Mouse (Mus musculus) midbrain, embryonic 16.5 days (tissue): ENCODE data around the gene Cep162. TPM values are rescaled to one million over a fixed set of nuclear protein-coding genes. Genes with fewer than 3 reads are reported as not detected.

Experiments used
- ATAC-seq: fragments of 200-750 bp; cut with Nextera tagmentation; 2 replicates; pipeline ENCODE4 v1.8.0; 2017; ENCODE audit warnings: moderate TSS enrichment
- H3K27ac ChIP-seq: fragments of 300-500 bp; sonication (generic); 2 replicates; pipeline ENCODE4 v1.5.1; 2014; ENCODE audit warnings: mild to moderate bottlenecking, low read length, mixed read lengths
- H3K27me3 ChIP-seq: fragments of 300-500 bp; sonication (generic); 2 replicates; pipeline ENCODE4 v1.6.1; 2014; ENCODE audit warnings: low read depth, low read length, mixed read lengths; ENCODE audit not compliant: control insufficient read depth, insufficient read depth
- H3K36me3 ChIP-seq: fragments of 300-500 bp; sonication (generic); 2 replicates; pipeline ENCODE4 v1.6.1; 2014; ENCODE audit warnings: mild to moderate bottlenecking, low read length, moderate library complexity, mixed read lengths; ENCODE audit not compliant: control insufficient read depth, insufficient read depth
- H3K4me1 ChIP-seq: fragments of 300-500 bp; sonication (generic); 2 replicates; pipeline ENCODE4 v1.6.1; 2014; ENCODE audit warnings: mild to moderate bottlenecking, low read length, mixed read lengths; ENCODE audit not compliant: control insufficient read depth, insufficient read depth
- H3K4me2 ChIP-seq: fragments of 300-500 bp; sonication (generic); 2 replicates; pipeline ENCODE4 v1.6.1; 2014; ENCODE audit warnings: mild to moderate bottlenecking, low read length, mixed read lengths
- H3K4me3 ChIP-seq: fragments of 300-500 bp; sonication (generic); 2 replicates; pipeline ENCODE4 v1.5.1; 2014; ENCODE audit warnings: low read depth, mild to moderate bottlenecking, low read length, moderate library complexity, mixed read lengths
- H3K9ac ChIP-seq: fragments of 300-500 bp; sonication (generic); 2 replicates; pipeline ENCODE4 v1.6.1; 2014; ENCODE audit warnings: low read depth, low read length, mixed read lengths
- H3K9me3 ChIP-seq: fragments of 300-500 bp; sonication (generic); replicated peaks from 2 replicates; pipeline ENCODE4 v1.6.1; 2014; ENCODE audit warnings: mild to moderate bottlenecking, low read length, mixed read lengths; ENCODE audit not compliant: control insufficient read depth, poor library complexity, severe bottlenecking
- WGBS: fragments of 180-500 bp; shearing (Covaris S2); extraction: QIAGEN DNeasy Blood & Tissue Kit; methylation state at CpG from one replicate; pipeline ENCODE4 v1.1.7; 2014; 5-methylcytosine and 5-hydroxymethylcytosine counted together
- polyA plus RNA-seq: library from polyadenylated mRNA; unstranded; fragments of >200 nt; fragmentation: Nextera tagmentation; extraction: Ambion mirVana; gene quantifications from 2 replicates; pipeline ENCODE4 v1.2.1, GENCODE M21; 2015

Cep162 gene
- polyA plus RNA-seq, 1 experiment from 2014 or later = 6.4 TPM

- peaks cover 7% of the 10 kb centered on the region; the same call in 1 of the 2 replicates for H3K4me1 ChIP-seq
- no peaks in the 10 kb centered on the region for H3K9me3 ChIP-seq
- peaks cover 15% of the 10 kb centered on the region; the same call in 1 of the 2 replicates for H3K27me3 ChIP-seq
- no peak overlapping the region for H3K27ac ChIP-seq
- no peak for ATAC-seq
- 31% methylated on average over 11 of the region's 11 CpGs for WGBS
- H3K9ac ChIP-seq = peak overlapping the region; percentile 65; the same call in 1 of the 2 replicates
- H3K36me3 ChIP-seq = no peaks in the 10 kb centered on the region
- peak overlapping the region; percentile 47 for H3K4me3 ChIP-seq
- H3K4me2 ChIP-seq = peak overlapping the region; percentile 93
These were observed 109.7 kb downstream of the Cep162 start for GRCm38 (mm10) chr9:87145671-87146070.

GRCm38 (mm10) chr9:87145180-87145579 lies 110.2 kb downstream of the Cep162 start:
- 3% methylated on average over 15 of the region's 15 CpGs for WGBS
- peak; percentile 54; the same call in 1 of the 2 replicates for ATAC-seq
- Histone ChIP-seq H3K4me1 (peaks cover 7% of the 10 kb centered on the region; the same call in 1 of the 2 replicates), H3K27me3 (peaks cover 15% of the 10 kb centered on the region; the same call in 1 of the 2 replicates), H3K27ac (no peak overlapping the region), H3K4me2 (peak overlapping the region; percentile 93), H3K9me3 (no peaks in the 10 kb centered on the region), H3K4me3 (peak overlapping the region; percentile 47), H3K9ac (peak overlapping the region; percentile 65), H3K36me3 (no peaks in the 10 kb centered on the region)

GRCm38 (mm10) chr9:87144532-87144931 lies 110.8 kb downstream of the Cep162 start:
- H3K9me3 ChIP-seq = no peaks in the 10 kb centered on the region
- H3K4me1 ChIP-seq = peaks cover 7% of the 10 kb centered on the region; the same call in 1 of the 2 replicates
- peak overlapping the region; percentile 93 for H3K4me2 ChIP-seq
- H3K4me3 ChIP-seq = peak overlapping the region; percentile 47
- ATAC-seq = peak; percentile 56
- H3K36me3 ChIP-seq = no peaks in the 10 kb centered on the region
- H3K27ac ChIP-seq = no peak overlapping the region
- H3K27me3 ChIP-seq = peaks cover 15% of the 10 kb centered on the region; the same call in 1 of the 2 replicates
- H3K9ac ChIP-seq = peak overlapping the region; percentile 65
- WGBS = under 1% methylated on average over 19 of the region's 19 CpGs

DNA sequence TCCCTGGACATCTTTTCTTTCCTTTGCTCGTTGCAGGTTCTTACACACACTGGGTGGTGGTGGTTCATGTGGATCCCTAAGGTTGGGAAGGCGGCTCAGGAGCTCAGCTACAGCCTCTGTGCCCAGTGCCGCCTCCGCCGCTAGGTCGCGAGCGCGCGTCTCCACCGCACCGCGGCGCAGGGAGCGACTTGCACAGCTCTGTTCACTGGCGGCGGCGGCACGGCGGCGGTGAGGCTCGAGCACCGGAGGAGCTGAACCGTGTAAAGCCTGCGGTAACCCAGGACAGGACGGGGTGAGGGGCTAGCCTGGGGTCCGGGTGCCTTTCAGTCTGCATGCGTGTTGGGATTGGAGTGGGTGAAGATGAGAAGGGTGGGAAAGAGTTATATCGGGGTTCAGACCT lies 111.2 kb downstream of the Cep162 start, which contains the start of gene Mrap2:
TSS of gene Mrap2 (plus strand) at position 201 of the 400 bp plus-strand sequence.
- H3K27me3 ChIP-seq = peaks cover 15% of the 10 kb centered on the region; the same call in 1 of the 2 replicates
- ATAC-seq = peak; percentile 95
- no peaks in the 10 kb centered on the region for H3K9me3 ChIP-seq
- peak within 1 kb of the TSS; percentile 93 for H3K4me2 ChIP-seq
- H3K36me3 ChIP-seq = no peaks in the 10 kb centered on the region
- WGBS = 1% methylated on average over 29 of the region's 29 CpGs
- peaks cover 7% of the 10 kb centered on the region; the same call in 1 of the 2 replicates for H3K4me1 ChIP-seq
- H3K27ac ChIP-seq = no peak within 1 kb of the TSS
- H3K9ac ChIP-seq = peak within 1 kb of the TSS; percentile 65
- peak within 1 kb of the TSS; percentile 47 for H3K4me3 ChIP-seq

GRCm38 (mm10) chr9:87143076-87143475 lies 112.3 kb downstream of the Cep162 start:
- 81% methylated on average over 3 of the region's 3 CpGs for WGBS
- Histone ChIP-seq H3K4me1 (peaks cover 7% of the 10 kb centered on the region; the same call in 1 of the 2 replicates), H3K4me3 (no peak overlapping the region), H3K36me3 (no peaks in the 10 kb centered on the region), H3K9ac (no peak overlapping the region), H3K27ac (no peak overlapping the region), H3K4me2 (no peak overlapping the region), H3K9me3 (no peaks in the 10 kb centered on the region), H3K27me3 (peaks cover 15% of the 10 kb centered on the region; the same call in 1 of the 2 replicates)
- no peak for ATAC-seq

Other genes with a start within 250 kb of the Cep162 start
- gene Ripply2, start 240.0 kb downstream of the Cep162 start, polyA plus RNA-seq = 9.3 and 9.4 TPM in 2 replicates
- 56.8 and 61.3 TPM in 2 replicates for gene Cyb5r4, start 233.5 kb downstream of the Cep162 start, polyA plus RNA-seq
- gene Mrap2, start 111.2 kb downstream of the Cep162 start, polyA plus RNA-seq = 3.4 and 3.9 TPM in 2 replicates